Mouse (Mus musculus): ENCODE measurements around the gene Amz2.

Amz2 gene

DNA sequence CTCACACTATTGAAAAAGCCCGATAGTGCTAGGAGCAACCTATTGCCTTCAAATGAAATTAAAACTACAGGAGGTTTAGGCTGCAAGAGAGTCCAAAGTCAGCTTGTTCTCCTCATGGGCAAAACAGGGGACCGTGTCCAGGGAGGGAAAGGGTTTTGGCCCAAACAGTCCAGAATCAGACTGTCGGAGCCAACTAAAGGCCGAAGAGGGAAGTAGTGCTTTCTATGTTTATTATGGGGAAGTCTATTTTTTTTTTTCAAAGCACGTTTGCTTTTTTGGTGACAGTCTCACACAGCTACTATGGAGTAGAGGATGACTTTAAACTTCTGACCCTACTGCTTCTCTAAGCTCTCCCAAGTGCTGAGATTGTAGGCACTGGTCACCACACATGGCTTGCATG lies 42.4 kb downstream of the Amz2 start:
- DNase-seq (ENCODE audit: low read depth, low spot score) = no peak

DNA sequence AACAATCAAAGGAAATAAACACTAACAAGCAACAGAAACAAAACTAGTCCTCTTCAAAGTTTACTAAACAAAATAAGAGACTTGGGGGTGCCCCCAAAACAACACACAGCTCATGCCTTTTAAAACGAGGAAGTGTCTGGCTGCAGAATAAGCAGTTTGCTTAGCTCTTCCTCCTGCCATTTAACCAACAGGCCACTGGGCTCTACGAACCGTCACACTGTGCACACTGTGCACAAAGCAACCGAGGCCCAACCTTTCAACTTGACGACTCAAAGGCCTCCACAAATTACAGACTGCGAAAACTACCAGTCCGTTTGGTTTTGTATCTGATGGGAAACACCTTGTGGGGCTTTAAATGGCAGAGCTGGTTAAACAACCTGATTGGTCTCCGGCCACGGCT lies 44.4 kb downstream of the Amz2 start:
- peak; percentile 24 for DNase-seq (ENCODE audit: low read depth, low spot score)

- DNase-seq (ENCODE audit: low read depth, low spot score) = peak; percentile 68
Measured at GRCm38 (mm10) chr11:109470921-109471861, 45.4 kb downstream of the Amz2 start.

GRCm38 (mm10) chr11:109472171-109472691 lies 46.5 kb downstream of the Amz2 start:
- peak; percentile 51 for DNase-seq (ENCODE audit: low read depth, low spot score)

DNA sequence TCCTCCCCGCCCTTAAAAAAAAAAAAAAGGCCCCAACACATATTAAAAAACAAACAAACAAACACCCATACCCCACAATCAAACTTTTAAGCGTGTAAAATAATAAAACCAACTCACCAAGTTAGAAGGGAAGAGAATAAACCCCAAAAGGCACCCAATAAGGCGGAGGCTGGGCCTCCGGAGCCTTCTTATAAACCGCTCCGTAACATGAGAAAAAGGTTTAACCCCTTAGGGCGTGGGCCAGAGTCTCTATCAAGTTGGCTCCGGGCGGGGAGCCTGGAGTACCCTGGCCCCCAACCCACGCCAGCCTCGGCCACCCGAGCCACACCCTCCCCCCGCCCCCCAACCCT lies 47.0 kb downstream of the Amz2 start:
- no peak for DNase-seq (ENCODE audit: low read depth, low spot score)

- DNase-seq (ENCODE audit: low read depth, low spot score) = peak; percentile 95
Measured at GRCm38 (mm10) chr11:109473171-109474085, 47.7 kb downstream of the Amz2 start, which contains the start of the genes Arsg and Slc16a6. Gene Arsg (plus strand): TSS chr11:109473374. Gene Slc16a6 (minus strand): TSS chr11:109473598.

- DNase-seq (ENCODE audit: low read depth, low spot score) = no peak
Measured at GRCm38 (mm10) chr11:109474086-109474742, 48.5 kb downstream of the Amz2 start.

GRCm38 (mm10) chr11:109474836-109475235 lies 49.1 kb downstream of the Amz2 start:
- no peak for DNase-seq (ENCODE audit: low read depth, low spot score)

DNA sequence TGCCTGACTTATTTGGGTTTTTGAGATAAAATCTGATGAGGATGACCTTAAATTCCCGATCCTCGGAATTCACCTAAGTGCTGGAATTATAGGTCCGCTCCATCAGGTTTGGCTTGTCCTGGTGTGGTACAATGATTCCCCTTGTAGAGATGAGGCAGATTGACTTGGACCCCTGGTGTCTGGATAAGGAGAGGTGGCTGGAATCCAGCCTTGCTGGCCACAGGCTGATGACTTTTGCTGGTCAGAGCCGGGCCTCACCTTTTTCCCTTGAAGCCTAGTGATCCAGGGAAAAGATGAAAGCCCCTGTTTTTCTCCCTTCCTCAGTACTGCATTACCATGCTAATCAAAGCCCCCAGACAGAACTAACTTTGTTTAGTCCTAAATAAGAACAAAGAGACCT lies 50.0 kb downstream of the Amz2 start:
- DNase-seq (ENCODE audit: low read depth, low spot score) = no peak

DNA sequence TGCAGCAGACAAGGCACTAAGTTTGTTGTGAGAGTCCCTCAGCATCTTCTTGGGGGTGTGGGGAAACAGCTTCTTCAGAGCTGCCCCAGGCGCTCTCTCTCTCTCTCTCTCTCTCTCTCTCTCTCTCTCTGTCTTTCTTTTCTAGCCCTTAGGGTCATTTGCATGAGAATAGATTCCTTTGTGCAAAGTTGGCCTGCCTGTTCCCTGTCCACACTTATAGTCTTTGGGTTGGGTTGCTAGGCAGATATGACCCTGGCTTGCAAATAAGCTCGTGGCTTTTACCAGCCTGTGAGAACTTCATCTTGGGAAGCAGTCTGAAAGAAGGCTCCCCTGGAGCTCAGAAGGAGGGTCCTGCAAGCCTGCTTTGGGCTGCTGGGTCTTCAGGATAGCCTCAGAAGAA lies 50.5 kb downstream of the Amz2 start:
- DNase-seq (ENCODE audit: low read depth, low spot score) = no peak

DNA sequence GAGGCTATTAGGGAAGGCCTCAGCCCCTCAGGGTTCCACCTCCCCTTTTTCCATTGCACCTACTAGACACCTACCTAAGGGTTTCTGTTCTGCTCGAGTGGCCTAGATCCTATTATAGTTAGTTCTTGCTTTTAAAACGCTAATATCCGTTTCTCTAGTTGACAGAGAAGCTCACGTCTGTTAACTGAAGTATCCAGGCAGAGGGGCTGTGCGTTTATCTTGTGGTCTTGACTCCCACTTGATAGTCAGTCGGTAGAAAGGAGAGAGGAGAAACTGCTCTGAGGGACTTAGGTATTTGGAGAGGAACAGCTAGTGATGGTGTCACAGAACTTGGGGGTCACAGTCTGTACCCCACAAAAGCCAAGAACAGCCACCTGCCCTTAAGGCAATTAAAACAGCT lies 50.9 kb downstream of the Amz2 start:
- no peak for DNase-seq (ENCODE audit: low read depth, low spot score)

GRCm38 (mm10) chr11:109477606-109478380 lies 52.0 kb downstream of the Amz2 start:
- no peak for DNase-seq (ENCODE audit: low read depth, low spot score)

GRCm38 (mm10) chr11:109479575-109480285 lies 54.0 kb downstream of the Amz2 start:
- no peak for DNase-seq (ENCODE audit: low read depth, low spot score)

DNA sequence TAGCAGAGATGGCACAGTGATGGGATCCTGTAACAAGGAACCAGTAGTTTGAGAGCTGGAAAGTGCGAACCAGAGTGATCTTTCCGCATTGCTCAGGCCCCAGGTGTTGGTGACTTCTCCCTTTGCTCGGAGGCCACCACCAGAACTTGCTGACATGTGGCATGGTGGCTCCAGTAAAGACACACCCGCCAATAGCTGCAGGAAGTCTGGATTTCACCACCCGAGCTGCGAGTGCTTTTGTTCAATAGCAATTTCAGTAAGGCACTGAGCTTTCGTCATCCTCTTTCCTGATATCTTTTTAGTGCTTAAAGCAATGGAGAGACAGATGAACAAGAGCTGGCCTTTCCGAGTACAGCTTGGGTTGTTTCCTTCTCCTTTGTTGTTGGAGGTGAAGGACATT lies 54.7 kb downstream of the Amz2 start:
- no peak for DNase-seq (ENCODE audit: low read depth, low spot score)

- DNase-seq (ENCODE audit: low read depth, low spot score) = no peak
Measured at GRCm38 (mm10) chr11:109485398-109486045, 59.8 kb downstream of the Amz2 start.

DNA sequence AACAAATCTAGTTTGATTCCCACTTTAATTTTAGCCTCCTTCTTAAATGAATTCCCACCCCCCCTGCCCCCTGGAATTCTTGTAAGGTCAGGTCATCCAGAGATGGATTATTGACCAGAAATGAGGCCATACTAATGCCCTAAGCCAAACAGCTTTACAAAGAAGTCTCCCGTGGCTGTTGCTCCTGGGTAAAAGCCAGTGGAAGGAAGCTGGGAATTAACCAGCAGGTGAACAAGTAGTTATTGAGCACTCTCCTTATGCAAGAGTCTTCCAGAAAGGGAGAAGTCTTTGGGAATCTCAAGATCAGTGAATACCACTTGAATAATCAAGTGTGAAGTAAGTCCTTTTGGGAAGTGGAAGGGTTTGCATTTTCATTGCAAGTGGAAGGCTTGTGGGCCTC lies 61.4 kb downstream of the Amz2 start:
- DNase-seq (ENCODE audit: low read depth, low spot score) = no peak

DNA sequence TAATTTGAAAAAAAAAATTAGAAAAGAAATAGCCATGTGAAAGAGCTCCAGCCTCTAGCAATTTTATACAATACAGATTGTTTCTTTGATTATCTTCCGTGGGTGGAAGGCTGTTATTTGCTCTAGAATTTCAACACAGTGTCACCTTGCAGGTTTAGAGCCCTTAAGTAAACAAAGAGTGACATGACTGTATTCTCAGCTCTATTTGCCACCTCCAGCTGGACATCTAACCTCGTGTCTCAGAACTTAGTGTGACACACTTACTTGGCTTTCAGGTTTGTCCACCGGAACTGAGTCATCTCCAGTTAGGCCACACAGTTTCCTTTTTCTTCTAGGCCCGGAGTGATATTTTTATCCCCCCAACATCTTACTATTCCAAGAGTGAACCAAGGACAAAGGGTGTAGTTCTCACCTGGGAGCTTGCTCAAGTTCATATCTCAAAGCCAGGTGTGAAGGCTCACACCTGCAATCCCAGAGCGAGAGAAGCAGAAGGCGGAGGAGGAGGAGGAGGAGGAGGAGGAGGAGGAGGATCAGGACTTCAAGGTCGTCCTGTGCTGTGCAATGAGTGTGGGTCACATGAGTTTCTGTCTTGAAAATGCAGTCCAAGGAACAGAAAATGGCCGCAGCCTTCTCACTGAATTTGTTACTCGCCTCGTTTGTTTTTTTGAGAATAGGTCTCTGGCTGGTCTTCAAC lies 62.4 kb downstream of the Amz2 start:
- no peak for DNase-seq (ENCODE audit: low read depth, low spot score)

GRCm38 (mm10) chr11:109489763-109490162 lies 64.0 kb downstream of the Amz2 start:
- no peak for DNase-seq (ENCODE audit: low read depth, low spot score)

DNA sequence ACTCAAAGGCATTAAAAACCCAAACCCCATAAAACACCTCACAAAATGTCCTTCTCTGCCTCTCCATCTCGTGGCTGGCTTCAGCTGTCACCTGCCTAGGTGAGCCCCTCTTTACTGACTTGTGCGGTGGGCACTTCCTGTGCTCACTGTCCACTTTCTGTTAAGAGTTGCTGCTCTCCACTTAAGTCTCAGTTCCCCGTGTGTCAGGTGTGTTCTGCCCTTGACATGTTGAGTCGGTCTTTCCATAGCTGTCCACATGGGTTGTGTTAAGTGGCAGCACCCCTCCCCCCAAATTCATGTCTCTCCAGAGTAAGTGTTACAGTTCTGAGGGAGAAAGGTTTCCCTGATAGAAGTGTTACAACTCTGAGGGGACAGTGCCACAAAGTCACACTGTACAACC lies 66.1 kb downstream of the Amz2 start:
- no peak for DNase-seq (ENCODE audit: low read depth, low spot score)
